Mouse (Mus musculus) naive thymus-derived CD4-positive, alpha-beta T cell, adult 2 months (primary cell): ENCODE measurements around the gene Rora.

Source experiments
- DNase-seq: peaks from one replicate; pipeline ENCODE4 v3.0.0-alpha.2; 2011; ENCODE audit warnings: low read depth

Rora gene

DNA sequence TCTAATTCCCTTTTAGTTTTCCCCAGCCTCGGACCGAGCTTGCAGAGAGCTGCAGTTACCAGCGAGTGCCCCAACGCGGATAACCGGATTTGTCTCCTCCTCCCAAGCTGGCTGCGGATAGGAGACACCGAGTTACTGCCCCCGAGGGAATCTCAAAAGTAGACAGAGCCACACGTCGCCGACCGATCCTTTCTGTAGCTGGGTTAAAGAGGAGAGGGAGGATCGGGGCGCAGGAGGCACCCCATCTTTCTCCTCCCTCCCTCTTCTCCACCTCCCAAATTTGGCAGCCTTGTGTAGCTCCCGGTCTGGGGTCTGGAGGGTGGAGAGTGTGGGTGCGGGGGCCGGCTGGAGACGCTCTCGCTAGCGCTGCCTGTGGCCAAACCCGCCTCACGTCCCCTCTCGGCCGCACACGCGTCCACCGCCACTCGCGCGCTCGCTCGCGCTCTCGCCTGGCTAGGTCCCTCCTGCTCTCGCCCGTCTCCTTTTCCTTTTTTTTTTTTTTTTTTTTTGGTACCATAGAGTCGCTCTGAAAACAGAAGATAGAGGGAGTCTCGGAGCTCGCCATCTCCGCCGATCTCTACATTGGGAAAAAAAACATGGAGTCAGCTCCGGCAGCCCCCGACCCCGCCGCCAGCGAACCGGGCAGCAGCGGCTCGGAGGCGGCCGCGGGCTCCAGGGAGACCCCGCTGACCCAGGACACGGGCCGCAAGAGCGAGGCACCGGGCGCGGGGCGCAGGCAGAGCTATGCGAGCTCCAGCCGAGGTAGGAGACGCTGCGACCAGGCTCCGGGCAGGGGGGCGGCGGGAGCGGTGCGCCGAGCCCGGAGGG is at the start of gene Rora:
Gene Rora, plus strand, starts transcription at position 576 of the 828 bp plus-strand sequence.
- DNase-seq = no peak

- DNase-seq = no peak
These were observed 39.6 kb upstream of the Rora start for GRCm38 (mm10) chr9:68614006-68614405.

DNA sequence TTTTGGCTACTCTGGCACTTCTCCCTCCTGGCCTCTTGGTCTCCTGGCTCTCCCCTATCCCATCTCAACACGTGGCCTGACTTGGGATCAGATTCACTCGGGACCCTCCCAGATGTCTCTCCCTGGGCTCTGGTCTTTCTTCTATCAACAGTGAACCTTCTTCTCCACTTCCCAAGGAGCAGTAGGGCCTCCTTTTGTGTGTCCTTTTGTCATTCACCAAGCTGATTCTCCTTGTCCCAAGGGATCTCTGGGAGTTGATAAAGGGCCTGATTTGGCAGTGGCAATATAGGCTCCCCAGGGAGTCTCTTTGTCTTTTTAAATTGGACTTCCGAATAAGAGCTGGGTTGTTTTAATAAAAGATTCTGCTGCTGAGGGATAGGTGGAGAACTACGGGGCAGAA is 36.5 kb upstream of the Rora start:
- no peak for DNase-seq

DNA sequence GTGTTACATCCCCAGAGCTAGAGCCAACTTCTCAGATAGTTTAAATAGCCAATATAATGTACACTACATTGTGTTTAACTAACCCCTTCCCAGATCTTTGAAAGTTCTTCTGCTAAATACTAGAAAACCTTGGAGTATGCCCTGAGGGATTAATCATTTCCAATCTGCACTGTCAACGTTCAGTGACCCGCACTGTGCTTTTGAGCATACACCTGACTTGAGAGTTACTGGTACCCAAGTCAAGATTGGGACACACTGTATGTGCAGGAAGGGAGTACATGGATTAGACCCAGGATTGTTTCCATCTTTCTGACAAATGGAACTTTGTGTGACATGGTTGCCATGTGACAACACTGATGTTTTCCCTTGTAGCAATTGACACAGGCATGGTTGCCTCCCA is 33.5 kb upstream of the Rora start:
- no peak for DNase-seq

DNA sequence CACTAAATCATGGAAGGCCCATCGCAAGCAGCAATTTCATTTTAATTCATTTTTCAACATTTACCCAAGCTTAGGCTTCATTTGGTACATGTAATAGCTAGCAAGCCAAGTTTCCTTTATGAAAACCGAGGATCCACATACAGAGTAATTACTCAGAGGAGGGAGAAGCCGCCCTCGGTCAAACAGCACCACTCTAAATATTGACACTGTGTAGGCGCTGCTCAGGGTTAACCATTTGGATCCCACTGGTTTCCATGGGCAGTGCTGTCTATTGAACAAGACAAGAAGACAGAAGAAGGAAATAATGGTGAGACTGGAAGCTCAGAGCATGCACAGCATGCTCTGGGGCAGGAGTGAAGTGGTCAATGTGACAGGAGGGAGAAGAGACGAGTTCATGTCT is 33.1 kb upstream of the Rora start:
- DNase-seq = no peak

- no peak for DNase-seq
These were observed 28.6 kb upstream of the Rora start for GRCm38 (mm10) chr9:68624981-68625380.

GRCm38 (mm10) chr9:68637301-68637700 is 16.3 kb upstream of the Rora start:
- DNase-seq = no peak

GRCm38 (mm10) chr9:68641123-68641522 is 12.5 kb upstream of the Rora start:
- no peak for DNase-seq

- no peak for DNase-seq
These were observed 5.5 kb upstream of the Rora start for GRCm38 (mm10) chr9:68648061-68648460.

- DNase-seq = no peak
These were observed 400 bp downstream of the Rora start for GRCm38 (mm10) chr9:68654039-68654332.

DNA sequence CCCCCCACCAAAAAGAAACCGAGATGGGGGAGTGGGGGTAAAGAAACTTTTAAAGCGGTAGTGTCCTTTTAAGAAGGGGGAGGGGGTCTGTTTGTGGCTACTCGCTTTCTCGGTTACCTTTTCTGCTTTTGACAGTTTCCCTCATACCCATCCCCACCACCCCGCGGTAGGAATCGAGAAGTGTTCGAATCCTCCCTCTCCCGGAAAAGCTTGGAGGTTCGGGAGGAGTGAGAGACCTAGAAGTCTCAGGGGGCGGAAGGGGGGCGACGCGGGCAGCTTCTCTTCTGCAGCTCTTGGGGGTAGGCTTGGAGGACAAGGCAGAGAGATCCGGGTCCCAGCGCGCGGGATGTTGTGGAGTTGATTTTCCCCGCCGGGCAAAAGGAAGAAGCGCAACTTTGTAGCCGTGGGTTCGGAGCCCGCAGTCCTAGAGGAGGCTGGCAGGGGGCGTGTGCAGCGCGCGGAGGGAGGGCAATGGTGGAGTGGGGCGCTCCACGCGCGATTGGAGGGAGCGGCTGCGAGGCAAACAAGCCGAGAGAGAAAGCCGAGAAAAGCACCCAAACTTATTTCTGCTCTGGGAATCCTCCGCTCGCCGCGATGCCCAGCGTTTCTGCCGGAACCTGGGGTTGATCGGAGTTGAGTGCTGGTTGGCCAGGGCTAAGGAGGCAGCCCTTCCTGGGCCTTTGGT is 889 bp downstream of the Rora start:
- DNase-seq = no peak

DNA sequence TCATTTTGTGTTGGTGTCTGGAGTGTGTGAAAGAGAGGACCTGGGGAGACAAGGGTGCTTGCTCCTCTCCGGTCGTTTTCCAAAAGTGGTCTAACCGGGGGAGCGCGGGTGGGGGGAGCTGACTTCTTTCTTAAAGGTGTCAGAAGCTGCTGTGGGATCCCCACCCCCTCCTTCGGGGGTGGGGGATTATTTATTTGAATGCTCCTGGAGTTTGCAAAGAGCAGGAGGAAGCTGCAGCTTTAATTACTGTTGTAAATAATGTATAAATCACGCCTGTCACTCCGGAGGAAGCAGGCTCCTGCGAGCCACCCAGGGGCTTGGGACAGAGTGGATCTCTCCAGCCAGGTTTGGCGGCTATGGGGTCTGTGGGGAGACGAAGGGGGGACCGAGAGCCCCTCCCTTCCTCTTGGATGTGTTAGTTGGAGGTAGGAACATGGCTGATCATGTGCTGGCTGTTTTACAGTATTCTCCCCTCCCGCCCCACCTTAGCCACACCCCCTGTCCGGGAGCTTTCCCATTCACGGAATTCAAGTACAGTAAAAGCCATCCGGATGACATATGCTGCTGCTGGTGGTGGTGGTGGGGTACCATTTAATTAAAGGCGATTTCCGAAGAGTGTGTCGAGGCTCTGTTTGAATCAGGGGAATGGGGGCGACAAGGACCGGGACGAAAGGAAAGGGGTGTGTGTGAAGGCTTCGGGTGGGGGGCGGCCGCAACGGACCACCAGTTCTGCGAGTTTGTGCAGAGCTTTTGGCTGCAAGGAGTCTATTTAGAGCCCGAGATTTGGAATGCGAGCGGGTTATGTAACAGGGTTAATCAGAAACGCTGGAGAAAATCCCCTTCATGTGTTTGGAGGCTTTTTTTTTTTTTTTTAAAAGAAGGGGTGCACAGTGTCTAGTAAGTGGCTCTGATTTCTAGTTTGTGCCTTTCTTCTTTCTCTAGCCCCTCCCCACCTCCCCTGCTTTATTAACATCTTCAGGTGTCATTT is 1.7 kb downstream of the Rora start:
- no peak for DNase-seq

- DNase-seq = no peak
These were observed 2.6 kb downstream of the Rora start for GRCm38 (mm10) chr9:68656076-68656795.

DNA sequence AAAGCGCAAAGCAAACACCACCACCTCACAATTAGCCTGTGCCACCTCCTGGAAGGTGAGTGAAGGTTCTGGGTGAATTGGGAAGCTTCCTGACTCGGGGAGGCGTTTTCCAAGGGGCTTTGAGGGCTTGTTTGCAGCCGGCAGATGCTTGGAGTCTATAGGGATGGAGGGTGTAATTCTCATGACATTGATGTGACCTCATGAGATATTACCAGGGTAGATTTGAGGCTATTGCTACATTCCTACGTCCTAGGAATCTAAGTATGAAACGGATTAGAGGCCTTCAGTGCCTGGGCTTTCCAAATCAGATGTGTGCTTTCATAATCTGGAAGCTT is 3.2 kb downstream of the Rora start:
- DNase-seq = no peak

- no peak for DNase-seq
These were observed 17.1 kb downstream of the Rora start for GRCm38 (mm10) chr9:68670731-68671130.

DNA sequence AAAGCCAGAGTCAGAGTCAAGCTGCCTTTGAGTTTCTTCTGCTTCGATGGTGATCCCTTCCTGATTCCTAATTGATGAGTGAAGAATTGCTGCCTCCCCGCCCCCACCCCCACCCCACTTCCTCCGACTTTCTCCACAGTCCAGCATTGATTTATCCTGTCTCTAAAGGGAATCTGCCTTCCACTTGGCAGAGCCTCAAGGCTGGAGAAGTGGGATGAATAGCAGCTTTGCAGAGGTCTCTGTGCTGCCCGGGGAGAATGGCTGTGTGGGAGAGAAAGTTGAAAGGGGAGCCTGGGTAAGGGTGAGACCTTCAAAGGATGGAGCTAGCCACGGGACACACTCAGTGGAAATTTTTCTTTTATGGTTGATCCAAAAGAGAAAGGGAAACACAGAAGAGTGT is 18.9 kb downstream of the Rora start:
- DNase-seq = no peak

GRCm38 (mm10) chr9:68673221-68673620 is 19.6 kb downstream of the Rora start:
- no peak for DNase-seq

- DNase-seq = no peak
These were observed 26.3 kb downstream of the Rora start for GRCm38 (mm10) chr9:68679871-68680374.

GRCm38 (mm10) chr9:68683938-68684337 is 30.4 kb downstream of the Rora start:
- DNase-seq = no peak

DNA sequence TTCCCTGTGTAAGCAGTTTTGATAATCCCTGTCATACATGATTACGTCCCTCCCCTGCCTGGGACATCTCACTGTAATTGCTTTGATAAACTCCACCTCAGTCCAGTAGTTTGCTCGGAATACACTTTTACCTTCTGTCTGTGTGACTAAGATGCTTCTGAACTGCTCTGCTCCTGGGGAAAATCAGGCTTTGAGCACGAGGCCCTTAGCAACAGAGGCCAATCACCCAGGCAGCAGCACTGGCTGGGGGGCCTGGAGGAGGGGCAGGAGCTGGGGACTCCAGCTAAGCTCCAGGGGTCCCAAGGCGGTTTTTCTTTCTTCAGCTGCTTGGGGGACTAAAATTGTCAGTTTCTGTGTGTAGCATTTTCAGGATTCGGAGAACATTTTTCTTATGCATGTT is 32.0 kb downstream of the Rora start:
- no peak for DNase-seq

GRCm38 (mm10) chr9:68687251-68687874 is 33.8 kb downstream of the Rora start:
- DNase-seq = no peak
